Mouse (Mus musculus) left cerebral cortex, postnatal 10 days (tissue): Measurements from ENCODE around the gene 2610001J05Rik. TPM values are rescaled to one million over a fixed set of nuclear protein-coding genes. Genes with fewer than 3 reads are reported as not detected.
"Not testable (repeated sequence)": the region's sequence is repeated elsewhere in the genome, so short reads cannot be mapped to it uniquely, and the experiment has no call there.

Experiments used
- DNase-seq, 2 experiments: peaks; one replicate each; pipeline ENCODE4 v3.0.0; 2021 to 2022; ENCODE audit warnings: low spot score in 2 of 2, mixed read lengths in 1 of 2; ENCODE audit errors: extremely low spot score in 1 of 2
- intact Hi-C: fragments of 180-260 bp; cut with DNase I; formaldehyde crosslinking; loops from one replicate; pipeline ENCODE4 v1.15.1; 2025
- total RNA-seq, 2 experiments: library from RNA; stranded (reverse); gene quantifications; 2 replicates each; pipeline ENCODE4 v1.2.3; 2021

2610001J05Rik gene
- total RNA-seq, result 10 to 100 TPM; 53.4 to 63.5 TPM

DNA sequence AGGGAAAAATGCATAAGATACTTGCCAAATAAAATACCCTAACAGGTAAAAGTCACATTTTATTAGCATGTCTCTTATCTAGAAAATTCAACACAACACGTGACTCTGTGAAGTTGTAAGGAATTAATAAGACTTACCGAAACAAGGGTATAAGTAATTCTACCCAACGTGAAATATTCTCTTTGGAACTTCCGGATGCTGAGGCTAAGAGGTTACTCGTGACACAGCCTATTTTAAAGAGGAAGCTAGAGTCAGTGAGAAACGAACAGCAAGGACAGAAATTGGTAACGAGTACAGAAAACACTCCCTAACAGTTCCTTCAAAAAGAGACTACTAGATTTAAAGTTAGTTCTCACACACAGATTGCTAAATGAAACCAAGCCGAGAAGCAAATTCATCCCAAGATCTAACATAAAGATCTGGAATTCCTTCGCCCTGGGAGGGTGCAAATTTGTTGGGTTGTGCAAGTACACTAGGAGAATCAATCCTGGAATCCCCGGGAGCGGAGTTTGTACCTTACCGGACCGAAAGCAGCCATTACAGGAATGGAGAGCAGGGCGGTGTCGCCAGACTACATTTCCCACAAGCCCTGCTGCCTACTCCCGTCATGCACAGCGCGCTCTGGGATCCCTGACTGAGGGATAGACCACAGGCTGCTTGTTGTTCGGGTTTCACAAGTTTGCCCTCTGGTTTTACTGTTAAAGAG is at the start of gene 2610001J05Rik:
Gene 2610001J05Rik, minus strand, starts transcription at position 600 of the 706 bp plus-strand sequence.
- DNase-seq, result peak; percentile 90 to 93
- intact Hi-C loops, result loop anchor here (2.0 kb wide), 1 partner anchor 32 kb away; the partner anchor contains the start of gene Gpr85

DNA sequence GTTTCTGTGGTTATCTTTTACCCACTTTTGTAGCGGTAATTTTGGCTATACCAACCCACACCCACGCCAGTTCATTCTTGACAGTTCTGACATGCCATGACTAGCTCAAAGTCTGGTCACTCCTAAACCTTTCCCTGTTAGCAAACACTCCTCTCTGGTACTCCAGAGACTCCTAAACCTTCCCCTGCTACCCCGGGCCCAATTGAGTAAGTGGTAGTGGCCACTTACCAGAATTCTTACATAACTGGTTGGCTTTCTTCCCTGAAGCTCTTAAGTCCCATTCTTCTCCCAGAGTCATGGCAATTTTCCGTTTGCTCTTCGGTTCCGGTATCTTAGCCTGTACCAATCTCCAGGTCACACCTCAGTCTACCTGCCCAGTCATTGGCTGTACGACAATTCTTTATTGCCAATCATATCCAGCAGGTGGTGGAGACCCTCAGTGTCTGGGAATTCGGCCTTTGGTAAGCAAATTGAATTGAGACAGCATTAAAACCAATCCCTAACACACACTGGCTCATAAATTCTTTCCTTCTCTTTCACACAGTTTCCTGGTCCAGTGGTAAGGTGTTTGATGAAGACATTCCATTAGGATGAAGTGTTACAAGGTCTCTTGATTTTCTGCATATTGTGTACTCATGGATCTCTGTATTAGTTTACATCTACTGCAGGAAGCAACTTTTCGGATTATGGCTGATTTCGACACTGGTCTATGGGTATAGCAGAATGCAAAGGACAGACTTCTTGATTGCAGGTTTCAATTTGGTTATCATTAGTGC is 38.6 kb upstream of the 2610001J05Rik start:
- intact Hi-C loops, result no loop called here
- no peak for DNase-seq

DNA sequence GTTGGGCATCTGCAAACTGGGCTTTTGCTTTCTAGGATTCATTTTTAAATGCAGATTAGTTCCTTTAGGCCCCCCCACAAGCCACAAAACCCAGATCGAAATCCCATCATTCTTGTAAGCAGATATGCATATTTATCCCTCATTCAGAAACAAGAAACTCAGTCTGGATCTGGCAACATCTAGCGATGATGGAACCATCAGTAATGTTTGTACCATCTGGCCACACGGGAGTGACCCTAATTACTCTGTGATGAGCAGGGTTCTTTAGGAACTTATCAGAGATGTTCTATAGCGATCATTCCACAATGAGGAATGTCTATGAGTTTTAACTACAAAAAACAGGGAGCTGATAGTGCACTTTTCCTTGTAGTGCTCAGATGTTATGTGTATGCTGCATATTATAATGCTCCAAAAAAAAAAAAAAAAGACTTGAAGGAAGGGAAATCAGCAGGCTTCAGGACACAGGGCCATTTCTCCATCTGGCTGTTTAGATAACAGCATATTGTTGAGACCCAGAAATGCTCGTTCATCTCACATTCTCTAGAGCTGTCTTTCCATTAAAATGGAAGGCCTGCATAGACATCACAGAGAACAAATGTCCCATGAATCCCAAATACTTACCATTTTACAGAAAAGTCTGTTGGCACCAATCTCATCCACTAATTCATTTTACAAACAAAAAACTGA is 31.8 kb upstream of the 2610001J05Rik start:
- intact Hi-C loops, result no loop called here
- no peak for DNase-seq

DNA sequence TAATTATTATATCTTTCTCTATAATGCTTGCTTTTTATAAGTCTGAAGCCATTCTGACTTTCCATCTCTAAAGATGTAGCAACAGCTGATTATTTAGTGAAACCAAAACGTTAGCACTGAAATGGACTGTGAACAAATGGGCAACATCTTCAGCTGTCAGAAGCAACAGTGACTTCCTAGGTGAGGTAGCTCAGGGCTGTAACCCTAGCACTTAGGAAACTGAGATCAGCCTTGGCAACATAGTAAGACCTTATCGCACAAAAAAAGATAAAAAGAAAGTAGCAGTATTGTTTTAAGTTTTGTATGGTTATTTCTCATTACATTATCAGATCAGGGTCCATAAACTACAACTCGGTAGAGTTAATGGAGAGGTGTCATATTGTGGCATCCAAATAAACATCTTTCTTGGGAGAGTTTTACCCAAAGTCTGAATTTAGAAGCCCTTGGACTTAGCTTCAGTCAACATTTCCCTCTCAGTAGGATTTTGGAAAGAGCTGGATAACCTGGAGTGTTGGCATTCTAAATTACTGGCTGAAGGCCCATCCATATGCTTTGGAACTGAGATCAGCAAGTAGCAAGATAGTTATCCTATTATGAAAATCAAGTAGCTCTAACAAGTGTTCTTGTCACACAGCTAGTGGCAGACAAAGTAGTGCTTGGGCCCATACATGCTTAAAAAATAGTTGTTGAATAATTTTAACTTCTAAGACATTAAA is 13.7 kb upstream of the 2610001J05Rik start:
- no peak for DNase-seq
- intact Hi-C loops, result no loop called here

DNA sequence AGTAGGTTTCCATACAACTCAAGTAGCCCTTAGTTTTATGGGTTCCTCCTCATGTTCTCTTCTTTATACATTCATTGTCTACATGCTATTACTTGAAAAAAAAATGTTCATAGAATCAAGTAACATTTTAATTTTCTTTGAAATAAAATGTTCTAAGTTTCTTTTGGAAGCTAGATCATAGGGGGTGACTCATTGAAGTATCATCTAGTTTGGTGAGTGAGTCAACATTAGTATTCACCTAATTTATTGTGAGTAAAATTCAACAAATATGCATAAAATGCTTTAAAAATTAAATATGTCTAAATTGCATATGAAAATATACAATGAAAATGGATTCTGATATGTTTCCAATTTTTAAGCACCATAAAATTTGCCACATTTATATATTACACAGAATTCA is 11.6 kb upstream of the 2610001J05Rik start:
- intact Hi-C loops, result no loop called here
- no peak for DNase-seq

DNA sequence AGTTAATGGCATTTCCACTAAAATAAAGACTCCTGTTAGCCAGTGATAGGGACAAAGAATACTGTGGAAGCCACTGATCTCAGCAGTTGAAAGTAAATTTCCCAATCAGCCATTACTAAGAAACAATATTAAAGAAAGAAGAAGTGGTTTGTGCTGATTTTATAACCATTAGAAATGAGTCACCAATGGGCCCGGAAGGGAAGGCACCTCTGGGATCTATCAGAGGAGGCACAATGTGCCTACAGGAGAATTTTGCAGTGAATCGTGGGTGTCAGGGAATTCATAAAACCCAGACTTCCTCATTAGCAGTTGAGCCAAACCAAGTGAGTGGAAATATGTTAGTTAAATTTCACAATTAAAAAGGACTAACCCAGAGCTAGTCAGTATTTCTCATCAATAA is 2.6 kb upstream of the 2610001J05Rik start:
- intact Hi-C loops, result no loop called here
- DNase-seq, result no peak

DNA sequence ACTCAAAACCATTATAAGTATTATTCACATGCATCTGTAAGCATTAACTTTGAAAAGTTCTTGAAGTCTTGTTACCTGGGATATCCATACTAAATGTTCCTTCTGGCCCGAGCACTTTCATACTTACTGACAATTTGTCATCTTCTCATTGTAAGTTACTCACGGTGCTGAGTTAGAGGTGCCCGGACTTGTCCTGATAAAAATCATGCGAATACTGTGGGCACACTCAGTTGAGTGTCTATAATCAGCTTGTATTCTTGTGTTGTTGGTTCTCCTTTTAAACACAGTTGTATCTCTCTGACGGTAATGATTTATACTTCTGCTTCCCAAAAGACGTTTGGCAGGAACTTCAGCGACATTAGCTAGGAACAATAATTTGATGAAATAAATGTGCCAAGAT is 758 bp upstream of the 2610001J05Rik start:
- no peak for DNase-seq
- intact Hi-C loops, result no loop called here

DNA sequence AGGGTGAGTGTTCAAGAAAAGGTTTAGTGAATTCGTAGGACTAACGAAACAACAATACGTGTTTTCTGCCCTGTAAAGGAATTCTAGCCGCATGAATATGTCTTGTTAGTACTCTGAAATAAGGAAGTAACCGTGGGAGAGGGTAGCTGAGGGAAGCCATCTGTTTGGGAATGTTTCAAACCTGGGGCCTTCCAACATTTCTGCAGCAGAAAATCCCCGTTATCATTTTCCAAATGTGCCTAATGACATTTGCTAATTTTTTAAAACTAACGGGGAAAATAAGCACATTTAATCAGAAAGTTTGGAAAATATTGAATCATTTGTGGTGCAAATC is 274 bp upstream of the 2610001J05Rik start:
- no peak for DNase-seq
- intact Hi-C loops, result loop anchor here (2.0 kb wide), 1 partner anchor 33 kb away; the partner anchor contains the start of gene Gpr85

DNA sequence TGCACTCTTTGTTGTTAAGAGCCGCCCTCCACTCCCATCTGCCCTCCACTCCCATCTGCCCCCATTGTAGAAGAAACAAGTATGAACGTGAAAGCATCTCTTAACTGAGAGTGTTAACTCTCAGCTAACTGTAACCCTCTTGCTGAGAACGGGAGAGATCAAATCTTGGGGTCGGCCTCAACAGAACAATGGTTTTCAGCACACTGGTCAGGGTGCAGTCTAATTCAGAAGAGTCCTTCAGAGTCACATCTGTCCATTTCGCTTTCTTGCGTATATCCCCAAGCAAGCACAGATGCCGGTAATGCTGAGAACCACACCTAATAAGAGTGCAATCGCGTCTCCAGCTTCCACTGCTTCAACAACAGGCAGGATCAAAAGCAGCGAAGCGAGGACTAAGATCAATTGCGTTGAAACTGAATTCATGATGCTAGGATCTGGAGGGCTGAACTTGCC is 1.0 kb downstream of the 2610001J05Rik start:
- intact Hi-C loops, result loop anchor here (2.0 kb wide), 1 partner anchor 32 kb away; the partner anchor contains the start of gene Gpr85
- peak in 1 of 2 experiments; percentile 4 for DNase-seq

DNA sequence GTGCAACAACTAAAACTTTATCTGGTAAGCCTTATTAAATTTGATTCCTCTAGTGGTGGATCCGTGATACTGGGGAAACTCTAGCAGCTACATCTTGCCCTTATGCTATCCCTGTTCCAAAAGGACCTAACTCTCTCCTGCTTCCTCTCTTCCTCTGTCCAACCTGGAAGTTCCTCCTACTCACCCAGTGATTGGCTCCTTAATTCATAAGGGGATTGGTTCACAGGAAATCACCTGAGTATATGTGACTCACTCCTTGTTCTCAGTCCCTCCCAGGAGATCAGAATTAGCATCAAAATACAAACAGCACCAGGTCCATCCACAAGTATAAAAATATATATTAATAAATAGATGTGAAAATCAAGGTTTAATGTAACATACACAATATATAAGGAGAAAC is 10.7 kb downstream of the 2610001J05Rik start:
- DNase-seq, result no peak
- intact Hi-C loops, result no loop called here

DNA sequence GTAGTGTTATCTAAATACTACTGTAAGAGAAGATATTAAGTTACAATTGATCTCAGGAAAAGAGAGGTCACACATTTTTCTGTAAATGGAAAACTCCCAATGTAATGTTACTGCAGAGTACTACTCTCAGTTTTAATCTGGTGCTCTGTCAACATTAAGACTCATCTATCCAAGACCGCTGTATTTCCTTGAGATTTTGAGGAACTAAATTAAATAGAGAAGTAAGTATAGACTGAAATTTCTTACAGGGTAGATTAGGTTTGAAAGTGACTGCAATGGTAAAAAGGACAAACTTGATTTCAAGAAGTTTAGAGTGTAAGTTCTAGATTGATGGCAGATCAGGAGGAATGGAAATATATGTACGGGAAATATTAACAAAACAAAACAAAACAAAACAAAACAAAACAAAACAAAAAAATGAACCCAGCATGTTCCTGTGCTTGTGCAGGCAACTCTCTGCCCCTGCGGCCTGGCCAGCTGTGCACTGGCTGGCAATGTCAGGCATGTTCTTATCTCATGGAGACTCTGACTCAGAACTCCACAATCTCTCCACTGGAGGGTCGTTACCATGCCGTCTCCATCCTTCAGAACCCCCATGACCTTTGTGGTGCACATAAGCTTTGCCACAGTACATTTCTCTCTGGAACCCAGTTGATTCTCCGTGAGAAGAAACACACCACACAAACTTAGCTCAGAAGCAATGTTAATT is 11.3 kb downstream of the 2610001J05Rik start:
- DNase-seq, result no peak
- intact Hi-C loops, result no loop called here

DNA sequence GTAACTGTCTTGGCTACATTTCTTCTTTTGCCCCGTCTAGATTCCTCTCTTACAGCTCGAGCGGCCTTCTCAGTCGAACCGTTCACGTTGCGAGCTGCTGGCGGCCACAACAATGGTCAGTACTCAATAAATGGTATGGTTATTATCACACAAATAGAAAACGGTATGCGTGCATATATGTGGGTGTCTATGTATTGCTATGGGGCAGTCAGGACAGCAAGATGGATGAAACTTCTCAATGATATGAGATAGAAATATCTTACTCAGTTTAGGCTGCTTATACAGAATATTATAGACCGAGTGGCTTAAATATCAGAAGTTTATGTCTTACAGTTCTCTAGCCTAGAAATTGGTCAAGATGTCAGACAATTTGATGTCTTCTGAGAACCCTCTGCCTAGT is 17.1 kb downstream of the 2610001J05Rik start:
- DNase-seq, result no peak
- intact Hi-C loops, result no loop called here

DNA sequence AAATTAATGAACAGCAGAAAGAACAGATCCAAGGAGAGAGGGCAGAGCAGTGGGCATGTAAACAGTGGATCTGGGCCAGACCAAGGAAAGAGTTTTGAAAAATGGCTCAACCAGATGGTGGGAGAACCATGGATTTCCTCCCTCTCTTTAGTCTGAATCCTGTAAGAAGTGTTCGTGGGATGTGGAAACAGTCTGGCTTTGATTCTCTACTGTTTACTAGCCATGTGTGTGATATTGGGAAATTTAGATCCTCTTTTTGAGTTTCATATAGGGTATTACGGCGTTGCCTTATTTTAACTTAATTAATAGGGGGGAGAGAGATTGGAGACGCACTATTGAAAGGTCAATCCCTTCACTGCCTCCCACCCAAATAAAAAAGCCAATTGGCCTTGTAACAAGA is 18.1 kb downstream of the 2610001J05Rik start:
- no peak for DNase-seq
- intact Hi-C loops, result no loop called here

DNA sequence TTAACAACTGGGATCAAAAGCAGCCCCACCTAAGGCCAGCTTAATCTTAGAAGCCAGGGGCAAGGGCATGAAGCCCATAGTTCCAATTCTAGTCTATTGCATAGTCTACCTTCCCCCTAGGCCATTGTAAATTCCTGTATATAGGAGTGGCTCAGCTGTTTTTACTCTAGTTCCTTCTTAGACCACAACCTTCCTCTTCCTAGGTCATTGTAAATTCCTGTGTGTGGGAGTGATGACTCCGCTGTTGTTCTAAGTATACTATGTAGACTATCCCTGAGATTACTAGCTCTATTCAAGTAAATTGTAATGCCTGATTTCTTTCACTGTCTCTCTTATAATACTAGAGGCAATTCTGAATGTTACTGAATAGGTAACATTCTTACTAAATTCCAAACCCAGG is 25.3 kb downstream of the 2610001J05Rik start:
- intact Hi-C loops, result not testable (repeated sequence)

DNA sequence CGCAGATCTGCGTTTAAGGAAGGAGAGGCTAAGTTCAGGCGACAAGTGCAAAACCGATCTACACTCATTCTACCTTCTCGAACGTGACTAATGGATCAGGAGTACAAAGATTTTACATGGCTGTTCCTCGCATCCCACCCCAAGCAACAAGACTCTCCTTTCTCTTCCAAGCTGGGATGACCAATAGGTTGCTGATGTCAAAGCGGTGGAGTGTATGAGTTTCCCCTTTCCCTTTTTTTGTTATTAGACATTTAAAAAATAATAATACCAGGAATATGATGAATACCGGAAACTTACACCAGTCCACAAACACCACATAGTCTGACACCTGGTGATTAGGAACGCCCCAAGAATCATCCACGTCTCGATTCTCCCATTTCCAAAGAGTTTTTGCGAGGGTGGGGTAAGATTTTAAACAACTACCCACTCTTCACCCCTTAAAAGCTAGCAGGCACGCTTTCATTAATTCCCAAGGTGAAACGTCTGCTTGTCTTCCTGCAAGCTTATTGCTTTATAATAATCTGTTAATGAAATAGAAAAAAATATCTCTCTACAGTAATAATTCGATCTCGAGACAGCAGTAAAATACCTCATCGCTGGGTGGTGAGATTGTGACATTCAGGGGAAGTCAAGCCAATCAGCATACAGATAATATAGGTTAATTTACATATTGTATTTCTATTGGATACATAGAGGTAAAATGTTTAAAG is 31.8 kb downstream of the 2610001J05Rik start, which contains the start of gene Gpr85:
Gene Gpr85, minus strand, starts transcription at position 598 of the 710 bp plus-strand sequence.
- intact Hi-C loops, result loop anchor here (2.0 to 10.0 kb wide), 4 partner anchors 31 to 663 kb away; partner anchors contain the start of genes 2610001J05Rik and Tmem168
- DNase-seq, result peak in 1 of 2 experiments; percentile 48

More for the DNA sequence above, 25.3 kb downstream of the 2610001J05Rik start:
- DNase-seq, result not testable (repeated sequence)

DNA sequence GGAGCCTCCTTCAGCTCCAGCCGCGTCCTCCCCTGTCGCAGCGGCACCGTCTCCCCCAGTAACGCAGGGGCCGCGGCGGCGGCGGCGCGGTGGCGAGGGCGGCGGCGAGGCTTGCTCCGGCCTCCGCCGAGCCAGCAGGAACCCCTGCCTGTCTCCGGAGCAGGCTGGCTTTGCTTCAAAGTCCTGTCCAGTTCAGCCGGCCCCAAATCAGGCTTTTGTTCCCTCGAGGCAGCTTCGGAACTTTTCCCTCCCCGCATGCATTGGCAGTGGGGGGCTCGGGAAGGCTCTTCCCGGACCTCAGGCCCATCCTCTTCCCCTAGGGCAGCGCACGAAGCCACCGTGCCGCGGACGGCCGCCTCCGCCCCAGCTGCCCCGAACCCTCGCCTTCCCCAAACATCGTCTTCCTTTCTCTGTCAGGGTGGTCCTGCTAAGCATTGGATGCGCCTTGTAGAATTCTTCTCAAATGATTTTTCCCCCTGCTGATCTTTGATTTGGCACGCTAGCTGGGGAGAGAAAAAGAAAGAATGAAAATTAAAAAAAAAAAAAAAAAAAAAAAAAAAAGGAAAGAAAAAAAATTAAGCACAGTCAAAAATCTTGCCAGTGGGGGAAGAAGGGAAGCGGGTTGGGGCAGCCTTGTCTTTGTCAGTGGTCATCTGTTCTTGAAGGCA is 32.5 kb downstream of the 2610001J05Rik start:
- intact Hi-C loops, result loop anchor here (2.0 to 10.0 kb wide), 4 partner anchors 32 to 663 kb away; partner anchors contain the start of genes 2610001J05Rik and Tmem168
- DNase-seq, result peak; percentile 68 to 89
